Mouse (Mus musculus) kidney, adult 18-20 months (tissue): ENCODE results near the gene Tulp3.
A peak's percentile ranks its signal among the peaks of the same experiment; 100 is the strongest.
"Not testable (repeated sequence)": the region's sequence is repeated elsewhere in the genome, so short reads cannot be mapped to it uniquely, and the experiment has no call there.

ENCODE experiments used
- DNase-seq: peaks from one replicate; pipeline ENCODE4 v3.0.0; 2021

The Tulp3 gene

DNA sequence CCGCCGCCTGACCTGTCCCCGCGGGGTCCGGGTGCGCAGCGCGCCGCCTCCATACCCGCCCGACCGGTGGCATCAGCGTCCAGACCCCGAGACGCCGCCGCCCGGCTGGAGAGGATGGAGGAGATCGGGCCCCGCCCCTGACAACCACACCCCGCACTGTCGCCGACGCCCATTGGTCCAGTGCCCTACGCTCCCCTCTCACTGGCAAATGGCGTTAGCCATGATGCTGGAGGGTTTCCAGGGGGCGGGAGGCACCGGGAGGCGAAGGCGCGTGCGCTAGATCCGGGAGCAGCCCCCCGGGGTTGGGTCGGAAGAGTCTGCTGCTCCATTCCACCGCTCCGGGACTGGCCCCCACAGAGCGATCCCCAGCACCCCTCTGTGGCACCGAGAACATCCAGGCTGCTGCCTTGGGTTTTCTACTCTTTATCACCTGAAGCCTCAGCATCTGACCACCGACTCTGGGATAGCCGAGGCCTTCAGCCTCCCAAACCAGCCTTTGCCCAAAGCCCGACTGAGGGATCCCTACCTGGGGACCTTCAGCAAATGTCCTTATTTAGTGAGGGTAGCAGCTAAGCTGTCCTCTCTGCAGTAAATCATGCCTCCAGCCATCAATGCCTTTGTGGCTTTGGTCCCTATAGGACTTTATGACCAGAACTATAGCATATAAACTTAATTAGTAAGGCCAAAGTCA is at the start of gene Tulp3:
Gene Tulp3 (minus strand): TSS at position 126 of the 691 bp plus-strand sequence.
- peak; percentile 94 for DNase-seq

DNA sequence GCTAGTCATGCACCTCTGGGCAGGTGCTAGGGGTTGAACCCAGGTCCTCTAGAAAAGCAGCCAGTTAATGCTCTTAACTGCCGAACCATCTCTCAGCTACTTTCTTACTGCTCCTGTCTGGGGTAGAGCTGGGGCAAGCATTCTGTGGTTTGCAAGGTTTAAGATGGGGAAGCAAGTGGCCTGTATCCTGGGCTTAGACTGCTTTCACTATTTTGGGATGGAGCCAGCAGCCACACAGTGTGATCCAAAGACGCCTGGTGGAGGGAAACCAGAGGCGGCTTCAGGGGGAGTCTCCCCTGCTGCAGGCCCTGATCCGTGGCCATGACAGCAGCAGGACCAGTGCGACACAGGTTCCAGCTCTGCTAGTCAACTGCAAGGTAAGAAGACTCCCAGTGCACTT is 49.1 kb upstream of the Tulp3 start:
- no peak for DNase-seq

DNA sequence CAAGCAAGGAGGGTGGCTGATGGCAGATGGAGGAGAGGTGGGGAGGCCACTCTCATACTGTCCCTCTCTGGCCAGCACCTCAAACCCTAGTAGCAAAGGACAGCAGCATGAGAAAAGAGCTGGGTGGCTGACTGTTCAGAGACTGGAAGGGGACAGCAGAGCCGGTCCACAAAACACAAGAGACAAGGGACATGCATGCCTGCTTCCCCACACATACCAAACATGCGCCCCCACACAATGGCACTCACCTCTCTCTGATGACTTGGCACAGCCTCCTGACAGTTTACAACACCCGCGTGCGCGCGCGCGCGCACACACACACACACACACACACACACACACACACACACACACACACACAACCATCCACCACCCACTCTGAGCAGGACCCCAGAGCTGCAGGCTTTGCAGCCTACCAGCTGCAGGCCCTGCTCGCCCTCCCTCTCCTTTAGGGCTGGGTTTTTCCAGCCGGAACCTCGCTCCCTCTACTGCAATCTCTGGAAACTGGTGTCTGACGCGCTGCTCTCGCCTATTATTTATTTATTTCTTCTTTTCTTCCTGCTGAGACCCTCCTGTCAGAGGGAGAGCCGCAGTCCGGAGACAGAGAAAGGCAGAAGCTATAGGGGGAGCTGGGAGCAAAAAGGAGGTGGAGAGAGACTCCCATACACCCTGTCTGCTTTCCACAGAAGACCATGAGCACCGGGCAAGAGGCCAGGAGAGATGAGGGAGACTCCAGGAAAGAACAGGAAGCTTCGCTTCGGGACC is 44.0 kb upstream of the Tulp3 start:
- peak; percentile 45 for DNase-seq

DNA sequence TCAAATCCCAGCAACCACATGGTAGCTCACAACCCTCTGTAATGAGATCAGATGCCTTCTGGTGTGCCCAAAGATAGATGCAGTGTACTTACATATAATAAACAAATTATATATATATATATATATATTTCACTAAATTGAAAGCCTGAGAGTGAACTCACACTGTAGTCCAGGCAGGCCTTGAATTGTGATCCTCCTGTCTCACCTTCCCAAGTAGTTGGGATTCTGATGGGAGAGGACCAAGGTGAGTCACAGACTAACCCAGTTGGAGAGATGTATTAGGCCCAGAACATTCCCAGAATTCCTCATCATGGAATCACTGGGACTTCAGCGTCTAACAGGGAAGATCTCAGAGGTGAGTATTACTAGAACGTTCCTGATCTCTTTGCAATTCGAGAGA is 43.3 kb upstream of the Tulp3 start, which contains the start of gene Nrip2:
Gene Nrip2 (plus strand): TSS at position 301 of the 400 bp plus-strand sequence.
- DNase-seq, result no peak

DNA sequence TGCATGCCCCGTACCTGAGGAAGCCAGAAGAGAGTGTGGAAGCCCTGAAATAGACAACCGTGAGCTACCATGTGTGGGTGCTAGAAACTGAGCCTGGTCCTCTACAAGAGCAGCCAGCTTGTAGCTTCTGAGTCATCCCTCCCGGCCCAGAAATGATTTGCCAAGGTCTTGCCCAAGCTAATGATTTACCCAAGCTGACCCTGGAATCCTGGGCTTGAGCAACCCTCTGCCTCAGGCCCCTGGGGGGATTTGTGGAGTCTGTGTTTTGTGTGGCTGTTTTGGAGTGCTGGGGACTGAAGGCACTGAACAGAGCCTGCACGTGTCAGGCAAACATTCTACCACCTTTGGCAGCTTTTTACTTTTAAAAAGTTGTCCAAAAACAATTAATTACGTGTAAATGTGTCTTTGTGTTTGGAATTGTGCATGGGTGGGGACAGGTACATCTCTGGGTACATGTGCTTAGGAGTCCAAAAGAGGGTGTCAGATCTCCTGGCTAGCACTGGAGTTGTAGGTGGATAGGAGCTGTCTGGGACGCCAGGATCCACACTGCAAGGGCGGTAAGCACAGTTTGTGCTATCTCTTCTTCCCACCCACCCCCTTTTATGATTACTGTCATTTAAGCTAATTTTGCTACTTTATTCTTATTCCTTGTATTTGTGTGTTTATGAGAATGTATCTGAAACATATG is 42.1 kb upstream of the Tulp3 start:
- DNase-seq, result peak; percentile 64

DNA sequence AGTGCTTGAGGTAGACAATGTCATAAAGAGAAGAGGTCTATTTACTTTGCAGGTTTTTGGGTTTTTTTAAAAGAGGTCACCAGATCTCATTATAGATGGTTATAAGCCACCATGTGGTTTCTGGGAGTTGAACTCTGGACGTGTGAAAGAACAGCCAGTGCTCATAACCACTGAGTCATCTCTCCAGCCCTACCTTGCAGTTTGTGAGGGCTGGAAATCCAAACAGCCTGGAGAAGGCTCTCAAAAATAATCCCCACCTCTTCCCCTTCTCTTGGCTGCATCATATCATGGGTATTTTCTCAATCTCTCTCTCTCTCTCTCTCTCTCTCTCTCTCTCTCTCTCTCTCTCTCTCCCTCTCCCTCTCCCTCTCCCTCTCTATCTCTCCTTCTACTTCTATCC is 35.0 kb upstream of the Tulp3 start:
- no peak for DNase-seq

DNA sequence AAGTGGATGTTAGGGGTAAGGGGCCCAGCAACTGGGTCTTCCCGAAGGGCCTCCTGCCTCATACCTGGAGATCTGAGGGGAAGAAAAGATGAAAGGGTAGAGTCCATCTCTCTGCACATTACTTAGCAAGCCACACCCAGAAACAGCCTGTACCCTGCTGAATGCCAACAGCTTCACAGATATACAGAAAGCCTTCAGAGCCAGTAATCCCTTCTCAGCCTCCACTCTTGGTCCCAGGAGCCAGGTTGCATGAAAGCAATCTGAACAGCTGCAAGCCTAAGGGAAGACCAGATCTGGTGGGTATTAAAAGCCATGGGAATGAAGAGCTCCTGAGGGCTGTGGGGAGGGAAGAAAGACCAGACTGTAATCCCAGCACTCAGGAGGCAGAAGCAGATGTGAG is 33.5 kb upstream of the Tulp3 start:
- no peak for DNase-seq

DNA sequence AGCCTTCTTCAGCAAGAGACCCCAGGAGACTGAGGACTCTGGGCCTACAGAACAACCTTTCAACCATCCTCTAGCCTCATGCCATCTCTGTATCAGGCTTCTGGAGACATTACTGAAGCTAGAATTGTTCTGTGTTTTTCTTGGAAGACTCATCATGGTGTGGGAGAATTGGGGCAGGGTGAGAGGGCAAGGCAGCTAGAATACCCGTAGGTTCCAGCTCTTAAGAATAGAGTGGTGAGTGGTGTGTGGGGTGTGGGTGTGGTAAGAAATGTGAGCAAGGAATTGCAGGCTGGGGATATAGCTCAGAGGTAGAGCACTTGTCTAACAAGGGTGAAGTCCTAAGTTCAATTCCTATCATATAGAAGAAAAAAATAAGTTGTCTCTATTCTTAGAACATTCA is 29.4 kb upstream of the Tulp3 start:
- DNase-seq, result no peak

DNA sequence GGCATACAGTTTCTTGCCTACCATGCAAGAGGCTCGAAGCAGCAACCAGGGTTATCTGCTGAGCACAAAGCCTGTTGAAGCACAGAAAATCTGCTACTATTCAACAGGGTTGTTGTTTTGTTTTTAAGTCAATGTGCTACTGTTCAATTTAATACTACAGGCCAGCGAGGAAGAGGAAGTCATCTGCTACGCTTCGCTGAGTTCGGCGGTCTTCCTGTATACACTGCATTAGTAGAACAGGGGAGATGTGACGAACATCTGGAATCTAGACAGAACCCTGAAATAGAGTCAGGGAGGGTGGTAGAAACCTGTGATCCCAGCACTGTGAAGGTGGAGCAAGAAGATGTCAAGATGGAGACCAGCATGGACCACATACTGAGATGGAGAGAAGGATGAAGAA is 28.1 kb upstream of the Tulp3 start:
- no peak for DNase-seq

DNA sequence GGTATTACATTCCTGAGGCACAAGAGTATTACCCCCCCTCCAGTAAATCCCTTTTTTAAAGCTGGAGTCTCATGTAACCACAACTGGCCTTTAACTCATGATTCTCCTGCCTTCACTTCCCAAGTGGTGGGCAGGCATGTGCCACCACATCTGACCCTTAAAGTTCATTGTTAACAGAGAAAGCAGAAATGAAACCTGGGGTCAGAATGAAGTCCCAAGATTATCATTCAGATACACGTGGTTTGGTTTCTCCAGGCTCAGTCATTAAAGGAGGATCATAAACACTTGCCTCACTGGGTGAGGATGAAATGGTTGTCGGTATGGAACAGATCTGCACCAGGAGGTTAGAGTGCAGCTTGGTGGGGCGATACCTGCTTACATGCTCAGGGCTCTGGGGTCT is 25.6 kb upstream of the Tulp3 start:
- no peak for DNase-seq

DNA sequence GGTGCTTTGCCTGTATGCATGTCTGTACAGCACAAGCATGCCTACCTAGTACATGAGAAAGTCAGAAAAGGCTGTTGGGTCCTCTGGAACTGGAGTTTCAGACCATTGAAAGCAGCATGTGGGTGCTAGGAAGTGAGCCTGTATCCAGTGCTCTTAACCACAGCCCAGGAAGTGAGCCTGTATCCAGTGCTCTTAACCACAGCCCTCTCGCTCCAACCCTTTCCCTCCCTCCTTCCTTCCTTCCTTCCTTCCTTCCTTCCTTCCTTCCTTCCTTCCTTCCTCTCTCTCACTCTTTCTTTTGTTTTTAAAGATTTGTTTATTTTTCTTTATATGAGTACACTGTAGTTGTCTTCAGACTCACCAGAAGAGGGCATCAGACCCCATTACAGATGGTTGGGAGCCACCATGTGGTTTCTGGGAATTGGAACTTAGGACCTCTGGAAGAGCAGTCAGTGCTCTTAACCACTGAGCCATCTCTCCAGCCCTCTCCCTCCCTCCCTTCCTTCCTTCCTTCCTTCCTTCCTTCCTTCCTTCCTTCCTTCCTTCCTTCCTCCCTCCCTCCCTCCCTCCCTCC is 25.0 kb upstream of the Tulp3 start:
- DNase-seq, result not testable (repeated sequence)

DNA sequence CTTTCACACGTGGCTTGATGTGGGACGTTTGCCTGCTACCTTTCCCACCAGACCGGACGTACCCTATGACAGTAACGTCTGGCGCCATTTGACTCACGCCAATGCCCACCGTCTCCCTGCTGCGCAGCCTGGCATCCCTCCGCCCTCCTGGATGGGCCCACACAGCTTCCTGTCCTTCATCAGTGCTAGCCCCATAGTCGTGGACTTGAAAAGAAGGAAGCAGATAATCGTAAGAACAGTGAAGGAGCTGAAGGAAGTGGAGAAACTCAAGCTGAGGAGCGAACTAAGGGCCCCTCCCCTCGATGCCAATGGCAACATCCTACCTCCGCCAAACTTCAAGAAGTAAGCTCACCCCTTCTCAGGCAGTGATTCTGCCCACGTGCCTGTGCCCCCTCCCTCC is 24.0 kb upstream of the Tulp3 start:
- no peak for DNase-seq

DNA sequence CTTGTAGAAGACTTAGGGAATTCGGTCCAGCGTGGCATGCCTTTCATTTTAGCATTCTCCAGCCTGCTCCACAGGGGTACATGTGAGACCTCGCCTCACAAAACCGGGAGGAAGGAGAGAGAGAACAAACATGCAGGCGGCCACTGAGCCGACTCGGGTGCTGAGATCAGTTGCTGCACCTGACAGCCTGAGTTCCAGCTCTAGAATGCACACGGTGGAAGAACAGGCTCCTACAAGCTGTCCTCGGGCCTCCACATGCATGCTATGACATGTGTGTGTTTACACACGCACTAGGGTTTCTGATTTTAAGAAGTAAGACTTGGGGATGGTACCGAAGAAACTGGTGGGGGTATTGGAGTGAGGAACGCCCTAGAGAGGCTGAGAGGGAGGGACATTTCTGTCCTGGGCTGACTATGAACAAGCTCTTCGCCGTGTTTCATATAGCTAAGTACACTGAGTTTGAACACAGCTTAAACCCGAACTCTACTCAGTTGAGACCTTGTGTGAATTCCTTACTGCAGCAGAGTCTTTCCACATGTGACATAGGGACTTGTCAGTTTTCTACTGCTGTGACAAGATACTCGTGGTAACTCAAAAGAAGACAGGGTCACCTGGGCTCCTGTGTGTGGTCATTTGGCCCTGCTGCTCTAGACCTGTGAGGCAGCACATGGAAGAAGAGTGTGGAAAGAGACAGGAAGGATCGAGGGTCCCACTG is 20.9 kb upstream of the Tulp3 start:
- DNase-seq, result no peak

DNA sequence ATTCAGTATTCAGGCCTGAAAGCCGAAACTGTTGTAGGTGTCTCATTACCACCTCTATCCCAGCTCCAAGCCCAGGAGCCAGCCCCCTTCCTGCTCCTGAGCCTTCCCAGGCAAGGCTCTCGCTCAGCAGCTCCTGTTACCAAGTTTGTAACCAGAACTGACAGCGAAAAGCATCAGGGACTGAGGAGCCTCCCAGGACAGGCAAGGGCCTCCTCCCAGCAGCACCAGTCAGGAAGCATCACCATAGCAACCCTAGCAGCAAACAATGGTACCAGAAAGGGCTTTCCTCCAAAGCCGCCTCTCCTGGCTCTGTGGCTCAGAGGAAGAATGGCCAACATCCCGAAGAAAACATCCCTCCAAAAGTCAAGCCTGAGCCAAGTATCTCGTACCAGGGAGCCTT is 19.5 kb upstream of the Tulp3 start, which contains the start of the genes Tex52 and Gm44596:
Gene Tex52 (plus strand): TSS at position 265 of the 400 bp plus-strand sequence.
Gene Gm44596 (plus strand): TSS at position 312 of the 400 bp plus-strand sequence.
- no peak for DNase-seq

DNA sequence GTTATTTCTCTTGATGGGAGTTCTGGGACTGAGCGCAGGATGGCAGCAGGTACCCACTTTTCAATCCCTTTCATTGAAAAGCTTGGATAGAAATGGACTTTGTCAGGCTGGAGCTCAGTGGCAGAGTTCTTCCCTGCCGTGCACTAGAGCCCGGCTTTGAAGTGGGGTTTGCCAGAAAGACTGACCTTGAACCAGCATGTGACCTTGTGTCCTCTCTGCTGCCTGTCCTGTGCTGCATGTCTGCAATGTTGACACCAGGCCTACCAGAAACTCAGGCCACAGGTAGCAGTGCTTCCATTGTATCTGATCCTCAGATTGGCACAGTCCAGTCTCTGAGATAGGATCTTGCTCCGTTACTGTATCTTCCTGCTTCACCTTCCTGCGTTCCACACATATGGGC is 14.4 kb upstream of the Tulp3 start:
- DNase-seq, result no peak

DNA sequence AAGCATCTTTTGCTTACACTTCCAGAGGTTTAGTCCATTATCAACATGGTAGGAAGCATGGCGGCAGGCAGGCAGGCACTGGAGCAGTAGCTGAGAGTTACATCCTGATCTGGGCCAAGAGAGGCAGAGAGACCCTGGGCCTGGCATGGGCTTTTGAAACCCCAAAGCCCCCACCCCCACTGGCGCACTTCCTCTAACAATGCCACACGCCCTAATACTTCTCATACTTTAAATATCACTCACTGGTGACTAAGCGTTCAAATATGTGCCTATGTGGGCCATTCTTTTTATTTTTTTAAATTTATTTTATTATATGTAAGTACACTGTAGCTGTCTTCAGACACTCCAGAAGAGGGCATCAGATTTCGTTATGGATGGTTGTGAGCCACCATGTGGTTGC is 10.8 kb upstream of the Tulp3 start:
- no peak for DNase-seq

DNA sequence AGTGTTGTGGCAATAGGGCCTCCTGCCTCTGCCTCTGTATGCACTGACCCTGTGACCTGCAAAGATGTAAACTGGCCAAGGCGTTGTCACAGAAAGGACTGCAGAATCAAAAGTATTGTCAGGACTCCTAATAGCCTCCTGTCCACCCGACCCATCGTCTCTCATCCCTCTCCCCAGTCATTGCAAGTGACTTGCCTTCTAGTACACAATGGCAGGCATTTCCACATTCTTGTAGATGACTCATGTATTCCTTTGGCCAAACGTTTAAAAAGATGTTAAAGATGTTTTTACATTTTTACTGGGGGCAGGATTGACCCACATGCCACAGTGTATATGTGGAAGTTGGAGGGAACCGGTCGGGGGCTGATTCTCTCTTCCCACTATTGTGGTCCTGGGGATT is 9.1 kb upstream of the Tulp3 start:
- no peak for DNase-seq

DNA sequence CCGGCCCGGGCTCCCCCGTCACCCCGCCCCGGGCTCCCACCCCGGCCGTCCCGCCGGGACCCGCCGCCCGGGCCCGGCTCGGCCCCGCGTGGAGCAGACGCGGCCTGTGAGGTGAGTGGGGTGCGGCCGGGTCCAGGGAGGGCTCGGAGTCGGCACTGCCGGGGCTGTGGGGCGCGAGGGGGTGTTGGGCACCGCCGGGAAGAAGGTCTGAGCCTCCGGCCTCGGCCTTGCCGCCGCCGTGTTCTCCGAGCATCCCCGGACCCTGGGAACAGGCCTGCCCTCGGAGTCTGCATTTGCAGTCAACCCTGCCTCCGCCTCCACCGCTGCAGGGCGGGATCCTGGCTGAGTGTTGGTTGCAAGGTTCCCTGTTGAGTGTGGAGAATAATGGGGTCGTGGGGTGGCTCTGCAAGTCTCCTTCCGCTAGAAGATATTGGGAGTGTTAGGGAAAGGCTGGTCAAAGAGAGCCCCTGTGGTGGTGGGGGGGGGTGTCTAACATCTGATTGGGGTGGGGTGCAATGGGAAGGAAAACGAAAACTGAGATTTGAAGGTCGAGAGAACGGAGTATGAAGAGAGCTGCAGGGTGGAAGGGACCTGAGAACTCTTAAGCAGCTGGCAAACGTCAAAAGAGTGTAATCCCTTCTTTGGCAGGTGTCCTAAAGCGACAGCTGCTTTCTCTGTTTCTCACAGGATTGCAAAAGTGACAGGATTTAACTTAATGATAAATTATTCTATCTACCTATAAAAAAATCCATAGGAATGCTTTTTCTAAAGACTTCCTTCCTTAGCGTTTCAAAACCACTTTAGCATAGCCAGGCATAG is 7.6 kb upstream of the Tulp3 start:
- no peak for DNase-seq

DNA sequence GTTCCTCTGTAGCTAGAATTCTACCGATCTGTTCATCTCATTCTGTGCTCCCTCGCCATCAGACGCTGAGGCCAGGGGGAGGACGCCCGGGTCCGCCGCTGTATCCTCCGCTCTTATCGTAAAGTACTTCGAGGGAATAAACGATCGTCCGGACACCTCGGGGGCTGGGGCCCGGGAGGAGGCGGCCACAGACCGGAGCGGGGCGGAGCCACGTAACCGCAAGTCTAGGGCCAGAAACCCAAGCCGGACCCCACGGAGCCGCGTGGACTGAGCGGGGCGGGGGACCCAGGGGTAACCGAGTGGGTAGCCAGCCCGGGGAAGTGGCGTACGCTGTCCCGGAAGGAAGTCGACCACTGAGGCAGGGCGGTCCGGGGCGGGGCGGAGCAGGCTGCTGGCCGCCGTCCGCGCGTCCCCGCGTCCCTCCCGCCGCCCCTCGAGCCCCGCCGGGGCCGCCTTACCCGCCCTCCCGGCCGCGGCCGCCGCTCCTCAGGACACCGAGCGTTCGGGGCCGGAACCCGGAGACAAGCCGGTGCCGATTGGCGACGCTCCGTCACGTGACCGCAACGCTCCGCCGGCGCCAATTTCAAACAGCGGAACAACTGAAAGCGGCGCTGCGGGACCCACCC is 6.8 kb upstream of the Tulp3 start, which contains the start of the genes Rhno1 and Foxm1:
Gene Rhno1 (minus strand): TSS at position 531 of the 626 bp plus-strand sequence.
Gene Foxm1 (plus strand): TSS at position 587 of the 626 bp plus-strand sequence.
- DNase-seq, result peak; percentile 88

DNA sequence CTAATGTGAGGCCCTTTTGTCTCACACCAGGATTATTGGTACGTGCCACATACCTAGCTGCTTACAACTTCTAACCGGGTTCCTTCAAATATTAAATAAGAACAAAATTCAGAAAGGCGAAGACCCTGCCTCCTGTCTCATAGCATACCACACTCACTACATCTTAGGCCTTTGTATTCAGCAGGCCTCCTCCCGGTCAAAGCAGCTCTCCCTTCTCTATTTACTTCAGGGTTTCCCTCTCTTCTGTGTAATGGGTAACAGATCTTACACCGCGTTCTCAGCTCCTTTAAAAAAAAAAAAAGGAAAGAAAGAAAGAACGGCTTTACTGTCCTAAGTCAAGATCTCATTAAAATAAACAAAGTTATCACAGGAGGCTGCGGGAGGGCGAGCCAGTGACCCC is 6.2 kb upstream of the Tulp3 start:
- no peak for DNase-seq

DNA sequence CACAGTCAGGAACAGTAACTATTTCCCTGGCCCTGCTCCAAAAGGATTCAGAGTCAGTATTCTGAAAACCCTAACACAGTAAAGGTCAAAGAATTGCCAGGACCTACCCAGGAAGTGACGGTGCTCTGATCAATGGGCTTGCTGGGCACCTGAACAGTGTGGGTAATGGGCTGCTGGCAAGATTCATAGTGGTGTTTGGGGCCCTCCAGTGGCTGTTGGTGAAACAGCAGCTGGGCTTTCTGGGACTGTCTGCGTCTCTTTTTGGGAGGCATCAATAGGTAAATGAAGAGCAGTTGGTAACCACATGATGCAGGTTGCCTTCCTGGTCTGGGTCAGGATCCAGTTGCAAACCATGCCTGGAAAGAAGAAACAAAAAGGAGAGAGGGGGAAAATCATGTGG is 3.3 kb upstream of the Tulp3 start:
- peak; percentile 82 for DNase-seq
